Mouse (Mus musculus): ENCODE measurements around the gene Bricd5.

- TF ChIP-seq CTCF (IDR thresholded peaks at IDR 0.05; ENCODE audit: low read depth) (no peak), EP300 (IDR thresholded peaks at IDR 0.05; ENCODE audit: low read depth) (no peak)
These were observed 47.1 kb upstream of the Bricd5 start, which contains the start of gene Eci1 for GRCm38 (mm10) chr17:24426471-24427169.
